Mouse (Mus musculus) embryo, embryonic 10.5 days (tissue): Measurements from ENCODE around the gene Ranbp1.

Experiments
- DNase-seq: peaks from one replicate; pipeline ENCODE4 v3.0.0-alpha.2; 2015; ENCODE audit warnings: low spot score

Ranbp1 gene

GRCm38 (mm10) chr16:18248433-18249363 lies at the start of gene Ranbp1, which contains the start of gene Trmt2a:
Gene Ranbp1, minus strand, starts transcription at chr16:18248732.
Gene Trmt2a, plus strand, starts transcription at chr16:18248679.
- peak; percentile 100 for DNase-seq

GRCm38 (mm10) chr16:18289614-18290013 lies 41.1 kb upstream of the Ranbp1 start:
- DNase-seq: peak; percentile 24

- peak; percentile 99 for DNase-seq
Observed at GRCm38 (mm10) chr16:18289067-18289588, 40.6 kb upstream of the Ranbp1 start, which contains the start of gene Dgcr8. Gene Dgcr8, minus strand, starts transcription at chr16:18289246.

- no peak for DNase-seq
Observed at GRCm38 (mm10) chr16:18288581-18289061, 40.1 kb upstream of the Ranbp1 start.

- DNase-seq: peak; percentile 46
Observed at GRCm38 (mm10) chr16:18288166-18288565, 39.6 kb upstream of the Ranbp1 start.

GRCm38 (mm10) chr16:18275166-18275565 lies 26.6 kb upstream of the Ranbp1 start:
- no peak for DNase-seq

GRCm38 (mm10) chr16:18268182-18268581 lies 19.6 kb upstream of the Ranbp1 start:
- peak; percentile 45 for DNase-seq

- no peak for DNase-seq
Observed at GRCm38 (mm10) chr16:18265024-18265423, 16.5 kb upstream of the Ranbp1 start.

- no peak for DNase-seq
Observed at GRCm38 (mm10) chr16:18258221-18258620, 9.7 kb upstream of the Ranbp1 start, which contains the start of gene Gm49776. Gene Gm49776, minus strand, starts transcription at chr16:18258321.

GRCm38 (mm10) chr16:18253866-18254265 lies 5.3 kb upstream of the Ranbp1 start:
- DNase-seq: no peak

- no peak for DNase-seq
Observed at GRCm38 (mm10) chr16:18252736-18253135, 4.2 kb upstream of the Ranbp1 start.

- peak; percentile 19 for DNase-seq
Observed at GRCm38 (mm10) chr16:18250828-18251790, 2.6 kb upstream of the Ranbp1 start.

GRCm38 (mm10) chr16:18250231-18250630 lies 1.7 kb upstream of the Ranbp1 start:
- DNase-seq: no peak

GRCm38 (mm10) chr16:18249364-18249967 lies 934 bp upstream of the Ranbp1 start:
- peak; percentile 30 for DNase-seq

GRCm38 (mm10) chr16:18247521-18248399 lies 772 bp downstream of the Ranbp1 start:
- peak; percentile 58 for DNase-seq

- DNase-seq: no peak
Observed at GRCm38 (mm10) chr16:18241581-18241980, 7.0 kb downstream of the Ranbp1 start.

GRCm38 (mm10) chr16:18236676-18237501 lies 11.6 kb downstream of the Ranbp1 start:
- no peak for DNase-seq

GRCm38 (mm10) chr16:18235389-18236065 lies 13.0 kb downstream of the Ranbp1 start:
- DNase-seq: peak; percentile 74
